Mouse (Mus musculus) layer of hippocampus, adult 9-10 months (tissue): ENCODE results near the gene Ppt1.
"Not testable (repeated sequence)": the region's sequence is repeated elsewhere in the genome, so short reads cannot be mapped to it uniquely, and the experiment has no call there.

Source experiments
- DNase-seq: peaks from one replicate; pipeline ENCODE4 v3.0.0; 2022; ENCODE audit warnings: low spot score

Gene Ppt1

GRCm38 (mm10) chr4:122835530-122836402 is at the start of gene Ppt1:
Gene Ppt1, plus strand, starts transcription at chr4:122836242.
- peak; percentile 88 for DNase-seq

DNA sequence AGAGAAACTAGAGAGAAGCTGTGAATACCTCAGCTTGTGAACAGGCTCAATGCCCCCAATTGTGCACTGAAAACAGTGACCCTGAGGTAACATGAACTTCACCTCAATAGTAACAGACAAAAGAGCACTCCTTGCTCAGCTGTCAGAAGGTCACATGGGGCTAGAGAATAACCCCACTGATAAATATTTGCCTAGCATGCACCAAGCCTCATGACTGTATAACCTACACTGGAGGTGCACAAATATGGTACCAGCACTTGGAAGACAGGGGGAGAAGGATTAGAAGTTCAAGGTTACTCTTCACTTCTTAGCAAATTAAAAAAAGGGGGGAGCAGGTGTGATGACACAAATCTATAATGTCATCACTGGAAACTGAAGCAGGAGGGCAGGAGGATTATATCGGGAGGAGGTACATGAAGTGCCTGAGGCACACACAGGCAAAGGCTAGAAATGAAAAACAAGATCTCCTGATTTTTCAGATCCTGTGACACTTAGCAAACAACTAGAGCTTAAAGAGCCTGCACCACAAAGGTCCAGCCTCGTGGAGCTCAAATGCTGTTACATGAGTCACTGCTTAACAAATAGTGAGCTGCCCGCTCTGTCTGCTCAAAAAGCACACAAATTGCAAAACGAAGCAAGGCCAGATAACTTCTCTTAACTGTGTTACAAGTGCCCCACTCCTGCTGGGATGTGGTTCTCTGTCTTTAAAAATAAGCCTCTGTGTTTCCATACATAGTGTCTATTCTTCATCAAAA is 46.5 kb upstream of the Ppt1 start:
- DNase-seq, result no peak

DNA sequence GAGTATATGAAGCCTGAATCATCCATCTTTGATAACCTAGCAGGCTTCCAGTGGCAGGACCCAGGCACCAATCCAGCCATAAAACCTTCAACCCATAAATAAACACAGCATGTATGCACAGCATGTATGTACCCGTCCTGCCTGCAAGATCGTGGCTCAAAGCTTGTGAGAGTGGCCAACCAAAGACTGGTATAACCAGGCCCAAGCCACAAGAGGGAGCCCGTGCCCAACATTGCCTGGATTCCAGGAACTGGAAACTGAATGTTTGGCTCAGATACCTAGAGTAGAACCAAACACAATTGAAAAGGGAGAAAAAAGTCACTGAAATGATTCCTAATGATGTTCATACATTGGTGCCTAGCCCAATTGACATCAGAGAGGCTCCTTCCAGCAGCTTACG is 27.9 kb upstream of the Ppt1 start:
- peak; percentile 55 for DNase-seq

- no peak for DNase-seq
Measured at GRCm38 (mm10) chr4:122811180-122811579, 24.9 kb upstream of the Ppt1 start.

DNA sequence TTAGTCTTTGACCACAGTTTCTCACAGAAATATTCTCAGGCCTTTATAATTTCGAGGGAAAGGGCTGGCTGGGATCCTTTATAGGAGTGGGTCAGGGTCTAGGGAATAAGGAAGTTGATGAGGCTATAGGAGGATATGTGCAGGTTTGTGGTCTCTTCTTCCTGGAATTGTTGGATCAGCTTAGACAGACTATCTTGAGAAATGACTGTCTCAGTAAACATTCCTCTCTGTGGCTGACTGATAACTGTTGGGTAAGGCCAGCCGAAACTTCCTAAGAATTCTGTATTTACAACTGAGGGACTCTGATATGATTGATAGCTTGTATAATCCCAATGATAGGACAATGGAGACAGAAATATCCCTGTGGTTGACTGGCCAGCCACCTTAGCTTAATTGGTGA is 24.2 kb upstream of the Ppt1 start:
- DNase-seq, result no peak

DNA sequence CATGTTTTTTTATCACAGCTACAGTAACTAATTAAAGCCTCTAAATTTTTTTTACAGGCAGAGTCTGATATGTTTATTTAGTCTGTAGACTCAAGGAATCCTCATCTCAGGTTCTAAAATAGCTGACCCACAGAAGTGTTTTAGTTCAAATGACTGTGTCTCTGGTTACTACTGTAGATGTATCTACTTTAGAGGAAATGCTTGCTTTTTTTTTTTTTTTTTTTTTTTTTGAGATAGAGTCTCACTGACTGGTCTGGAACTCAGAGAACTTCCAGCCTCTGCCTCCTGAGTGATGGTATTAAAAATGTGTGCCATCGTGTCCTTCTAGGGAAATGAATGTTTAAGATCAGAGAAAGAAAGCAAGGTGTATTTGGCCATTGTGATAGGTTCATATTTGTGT is 19.8 kb upstream of the Ppt1 start:
- no peak for DNase-seq

DNA sequence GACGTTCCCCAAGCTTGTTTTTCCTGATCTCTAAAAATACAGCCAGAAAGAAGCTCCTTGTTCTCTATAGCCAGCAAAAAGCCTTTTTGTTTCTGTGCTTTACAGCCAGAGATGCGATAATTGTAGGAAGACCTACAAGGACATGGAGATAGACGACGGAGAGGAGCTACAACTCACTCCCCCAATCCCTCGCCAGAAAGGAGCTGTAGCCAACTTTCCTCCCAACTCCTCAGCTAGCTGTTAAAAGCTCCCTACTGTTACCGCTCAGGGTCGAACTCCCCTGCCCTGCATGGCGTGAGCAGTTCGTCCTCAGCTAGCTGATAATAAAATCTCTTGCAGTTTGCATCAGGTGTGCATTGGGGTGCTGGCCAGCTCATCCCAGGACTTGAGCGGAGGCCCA is 15.1 kb upstream of the Ppt1 start:
- not testable (repeated sequence) for DNase-seq

DNA sequence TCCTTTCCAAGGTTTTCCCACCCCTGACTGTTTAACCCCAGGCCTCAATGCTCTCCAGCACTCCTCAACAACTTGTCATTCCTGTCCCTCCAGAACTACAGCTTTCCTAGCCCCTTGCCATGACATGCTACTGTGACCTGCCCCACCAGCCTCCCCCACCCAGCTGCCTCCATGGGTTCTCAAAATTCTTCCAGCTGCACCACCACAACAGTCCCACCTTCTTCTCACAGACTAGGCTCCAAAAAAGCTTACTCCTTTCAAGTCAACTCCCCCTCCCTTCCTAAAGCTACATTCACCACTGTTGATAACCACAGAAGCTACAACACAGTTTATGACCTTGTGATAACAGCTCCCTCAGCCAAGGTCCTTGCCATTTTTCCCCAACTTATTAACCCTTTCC is 8.4 kb upstream of the Ppt1 start:
- DNase-seq, result no peak

DNA sequence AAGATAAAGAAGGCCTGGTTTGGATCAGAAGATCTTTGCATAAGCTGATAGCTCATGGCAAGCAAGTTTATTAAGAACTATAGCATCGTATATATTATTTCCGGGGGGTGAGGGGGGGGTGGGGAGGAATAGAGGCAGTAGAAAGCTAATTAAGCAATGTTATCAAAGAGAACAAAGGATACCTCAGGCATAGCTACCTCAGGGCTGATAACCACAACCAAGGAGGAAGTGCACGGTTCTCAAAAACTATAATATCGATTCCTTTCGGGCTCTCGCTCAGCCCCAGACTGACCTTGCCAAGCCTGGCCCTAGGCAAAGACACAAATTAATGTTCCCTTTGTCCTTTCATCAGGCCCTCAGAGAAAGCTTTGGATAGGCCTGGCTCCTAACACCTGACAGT is 6.7 kb upstream of the Ppt1 start:
- DNase-seq, result no peak

GRCm38 (mm10) chr4:122831888-122832287 is 4.2 kb upstream of the Ppt1 start:
- no peak for DNase-seq

DNA sequence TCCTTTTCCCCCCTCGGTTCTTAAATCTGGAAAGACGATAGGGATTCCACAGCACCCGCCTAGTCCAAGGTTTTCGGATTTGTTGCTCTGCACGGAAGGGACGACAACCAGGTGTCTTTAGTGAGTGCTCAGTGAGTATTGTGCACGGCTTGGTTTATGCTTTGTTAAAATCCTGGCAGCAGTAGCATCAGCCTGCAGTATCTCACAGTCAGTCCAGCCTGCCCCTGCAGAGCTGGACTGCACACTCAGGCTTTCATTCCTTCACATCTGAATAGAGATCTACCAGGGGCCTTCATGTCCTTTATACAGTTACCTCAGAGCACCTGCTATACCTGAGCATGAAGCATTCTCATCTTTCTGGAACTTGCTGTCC is 347 bp downstream of the Ppt1 start:
- DNase-seq, result no peak

GRCm38 (mm10) chr4:122837180-122837730 is 1.2 kb downstream of the Ppt1 start:
- DNase-seq, result no peak

- DNase-seq, result no peak
Measured at GRCm38 (mm10) chr4:122837994-122838393, 2.0 kb downstream of the Ppt1 start.

- no peak for DNase-seq
Measured at GRCm38 (mm10) chr4:122838416-122838815, 2.4 kb downstream of the Ppt1 start.

GRCm38 (mm10) chr4:122848150-122848621 is 12.1 kb downstream of the Ppt1 start:
- no peak for DNase-seq

DNA sequence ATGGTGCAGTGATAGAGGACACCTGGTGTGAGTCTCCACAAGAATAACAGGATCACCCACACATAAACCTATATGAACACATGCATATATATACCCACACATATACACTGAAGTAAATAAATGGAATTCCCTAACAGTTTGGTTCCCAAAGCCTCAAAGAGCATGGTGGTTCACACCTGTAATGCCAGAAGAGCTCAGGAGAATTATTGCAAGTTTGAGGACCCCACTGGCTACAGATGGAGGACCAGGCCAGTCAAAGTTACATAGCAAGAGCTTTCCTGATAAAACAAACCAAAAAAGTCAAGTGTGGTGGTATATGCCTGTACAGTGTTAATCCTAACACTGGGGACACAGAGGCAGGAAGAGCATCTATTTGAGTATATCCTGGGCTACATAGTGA is 15.5 kb downstream of the Ppt1 start:
- DNase-seq, result no peak

GRCm38 (mm10) chr4:122853691-122854090 is 17.6 kb downstream of the Ppt1 start:
- DNase-seq, result no peak

- DNase-seq, result no peak
Measured at GRCm38 (mm10) chr4:122854770-122855169, 18.7 kb downstream of the Ppt1 start.

GRCm38 (mm10) chr4:122857909-122858308 is 21.9 kb downstream of the Ppt1 start:
- DNase-seq, result no peak

- DNase-seq, result no peak
Measured at GRCm38 (mm10) chr4:122859096-122859674, 23.1 kb downstream of the Ppt1 start.

- no peak for DNase-seq
Measured at GRCm38 (mm10) chr4:122861836-122862235, 25.8 kb downstream of the Ppt1 start.

GRCm38 (mm10) chr4:122868041-122868440 is 32.0 kb downstream of the Ppt1 start:
- no peak for DNase-seq

DNA sequence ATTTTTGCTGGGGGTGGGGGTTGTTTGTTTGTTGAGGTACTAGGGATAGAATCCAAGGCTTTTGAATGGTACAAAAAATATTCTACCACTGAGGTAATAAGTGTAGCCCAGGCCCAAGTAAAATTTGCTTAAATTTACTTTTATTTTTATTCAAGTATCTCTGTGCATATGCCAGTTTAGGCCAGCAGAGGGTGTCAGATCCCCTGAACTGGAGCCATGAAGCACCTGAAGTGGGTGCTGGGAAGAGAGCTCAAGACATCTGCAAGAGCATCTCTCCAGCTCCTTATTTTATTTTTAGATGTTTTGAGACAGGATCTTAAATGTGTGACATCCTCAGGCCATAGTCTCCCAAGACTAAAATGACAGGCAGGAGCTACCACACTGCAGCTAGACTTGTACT is 34.0 kb downstream of the Ppt1 start:
- no peak for DNase-seq
